Mouse (Mus musculus): ENCODE results near the gene Bend3.

DNA sequence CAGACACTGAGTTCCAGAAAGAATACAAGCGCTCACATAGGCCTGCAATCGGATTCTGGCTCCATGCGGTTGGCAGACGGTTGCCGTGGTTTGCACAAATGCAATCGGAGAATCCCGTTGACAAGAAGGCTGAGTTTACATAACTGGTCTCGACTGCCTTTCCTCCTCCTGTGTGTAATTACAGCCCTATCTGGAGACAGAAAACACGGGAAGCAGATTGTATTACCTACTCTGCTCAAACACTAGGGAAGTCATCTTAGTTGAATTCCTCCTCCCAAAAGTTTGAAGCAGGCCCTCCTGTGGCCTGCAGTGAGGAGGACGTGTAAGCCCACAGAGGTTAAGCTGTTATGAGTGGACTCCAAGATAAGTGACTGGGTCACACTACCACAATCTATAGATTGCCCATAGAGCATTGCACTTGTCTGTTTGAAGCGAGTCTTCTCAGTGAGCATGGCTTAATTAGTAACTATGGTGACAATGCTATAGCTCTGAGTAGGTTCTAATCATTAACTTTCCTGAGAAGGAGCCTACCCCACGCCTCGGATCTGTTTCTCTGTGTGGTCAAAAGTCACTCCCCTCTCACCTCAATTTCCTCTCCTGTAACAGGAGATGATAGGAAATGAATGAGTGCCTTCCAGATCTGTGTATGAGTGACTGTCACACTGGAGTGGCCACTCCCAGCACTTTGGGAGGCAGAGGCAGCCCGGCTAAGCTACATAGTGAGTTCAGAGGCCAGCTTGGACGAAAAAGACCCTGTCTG lies 37.5 kb upstream of the Bend3 start:
- TF ChIP-seq GATA1 (IDR thresholded peaks at IDR 0.05; ENCODE audit: low read depth, low read length) = no peak
- no peak for TF ChIP-seq POLR2A (IDR thresholded peaks at IDR 0.05; ENCODE audit: control insufficient read depth in 1 of 2, insufficient read depth in 1 of 2, low read depth in 1 of 2, low read length in 2 of 2, poor library complexity in 1 of 2)
- no peak for TF ChIP-seq CTCF (IDR thresholded peaks at IDR 0.05 in 2 of 3, conservative IDR thresholded peaks at IDR 0.05 in 1 of 3; ENCODE audit: control insufficient read depth in 1 of 3, insufficient read depth in 1 of 3, low read depth in 2 of 3, low read length in 3 of 3, poor library complexity in 1 of 3, severe bottlenecking in 1 of 3)
- no peak for TF ChIP-seq HCFC1 (IDR thresholded peaks at IDR 0.05; ENCODE audit: low read depth, low read length)
- no peak for TF ChIP-seq MEF2A (IDR thresholded peaks at IDR 0.05; ENCODE audit: extremely low read depth, insufficient replicate concordance, low read depth, low read length, poor library complexity, severe bottlenecking)
- no peak for TF ChIP-seq RCOR1 (IDR thresholded peaks at IDR 0.05; ENCODE audit: low read depth, low read length)
- no peak for TF ChIP-seq NELFE (IDR thresholded peaks at IDR 0.05; ENCODE audit: low read depth, low read length)
- TF ChIP-seq CHD2 (IDR thresholded peaks at IDR 0.05; ENCODE audit: low read length) = no peak

Data from MEL (cell line).